ENCODE assay signal across 18 mouse cellular contexts in the genomic region with DNA sequence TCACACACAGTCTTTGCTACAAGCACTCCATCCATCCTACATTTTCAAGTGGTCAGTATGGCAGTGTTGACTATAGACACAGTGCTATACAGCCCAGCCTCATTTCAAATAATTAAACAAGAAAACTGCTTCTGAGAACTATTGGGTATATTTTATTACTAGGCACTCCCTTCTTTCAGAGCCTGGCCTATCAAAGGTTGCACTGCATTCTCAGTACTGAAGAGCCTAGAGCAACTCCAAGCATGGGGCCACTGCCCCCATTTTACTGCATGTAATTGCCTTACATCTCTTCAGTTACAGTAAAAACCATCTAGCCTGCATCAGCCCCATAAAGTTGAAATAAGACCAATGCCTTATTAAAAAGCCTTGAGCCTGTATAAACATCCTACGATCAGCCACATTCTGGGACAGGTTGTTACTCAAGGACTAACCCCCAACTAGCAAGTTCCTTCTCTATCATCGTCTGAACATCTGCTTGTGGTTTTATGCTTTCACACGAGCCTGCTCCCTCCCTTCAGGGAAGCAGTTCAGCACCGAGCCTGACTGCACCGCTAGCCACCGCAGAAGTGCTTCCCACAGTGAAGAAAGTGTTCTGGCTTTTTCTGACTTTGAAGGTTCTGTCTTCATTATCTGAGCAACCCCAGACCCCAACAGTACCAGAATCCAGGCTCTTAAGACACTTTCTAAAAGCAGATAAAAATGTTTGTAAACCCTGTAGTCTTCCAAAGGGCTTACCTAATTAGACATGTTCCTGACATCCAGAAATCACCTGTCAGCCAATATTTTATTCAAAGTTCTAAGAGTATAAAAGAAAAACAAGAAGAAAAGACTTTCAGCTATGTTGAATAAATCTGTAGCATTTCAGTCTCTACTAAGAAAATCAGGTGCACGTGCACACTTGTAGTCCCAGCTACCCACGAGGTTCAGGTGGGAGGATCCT. TPM values are rescaled to one million over a fixed set of nuclear protein-coding genes. Genes with fewer than 3 reads are reported as not detected.
DNase-seq lines count a peak whose midpoint lies in the region; ATAC-seq and TF ChIP-seq lines count a peak whose summit lies in the region.
"Had no signal": no experiment of that assay in that cellular context is flagged by ENCODE, and none has a peak within 500 bp of the region (broad histone marks: within the 10 kb centered on the region; RNA-seq: fewer than 3 reads in every experiment).

No protein-coding gene starts in this region.

- 0 out of 2 replicates have a peak, but pooled peaks cover 2% of the 10 kb centered on the region for H3K79me2 ChIP-seq in MEL (ENCODE audit: control insufficient read depth, insufficient read depth, low read length, poor library complexity)

- ATAC-seq in erythroid progenitor cell, adult 5-6 weeks (replicated peaks; ENCODE audit: low FRiP score, poor library complexity, severe bottlenecking), result peak; percentile 52
- ATAC-seq in liver, embryonic 15.5 days (ENCODE audit: insufficient read depth), result peak; percentile 92
- no peak for ATAC-seq in hindbrain, embryonic 13.5 days (ENCODE audit: low FRiP score)
- ATAC-seq: forebrain, postnatal 0 days; hindbrain, postnatal 0 days; midbrain, embryonic 16.5 days had no signal

- peak overlapping the region; percentile 77 for H3K27ac ChIP-seq in MEL (ENCODE audit: control insufficient read depth, low read depth, low read length)
- peak overlapping the region; percentile 56 for H3K27ac ChIP-seq in liver, embryonic 15.5 days (replicated peaks)
- no peak overlapping the region for H3K27ac ChIP-seq in hindbrain, embryonic 13.5 days
- H3K27ac ChIP-seq: embryonic facial prominence, embryonic 15.5 days; hindbrain, postnatal 0 days; neural tube, embryonic 13.5 days had no signal

- no peaks in the 10 kb centered on the region for H3K27me3 ChIP-seq in MEL (ENCODE audit: control insufficient read depth in 1 of 2, insufficient read depth in 2 of 2, low read length in 2 of 2)
- no peaks in the 10 kb centered on the region for H3K27me3 ChIP-seq in liver, embryonic 15.5 days
- H3K27me3 ChIP-seq in hindbrain, embryonic 13.5 days, result no peaks in the 10 kb centered on the region
- H3K27me3 ChIP-seq: embryonic facial prominence, embryonic 15.5 days; neural tube, embryonic 13.5 days had no signal

- H3K4me1 ChIP-seq in MEL (ENCODE audit: control insufficient read depth in 1 of 2, insufficient read depth in 2 of 2, low read length in 2 of 2), result peaks cover 21% of the 10 kb centered on the region in 2 experiments
- peaks cover 28% of the 10 kb centered on the region for H3K4me1 ChIP-seq in liver, embryonic 15.5 days (replicated peaks)
- H3K4me1 ChIP-seq in lung, adult 2 months (ENCODE audit: control insufficient read depth, insufficient read depth, low read length), result no peaks in the 10 kb centered on the region
- no peaks in the 10 kb centered on the region for H3K4me1 ChIP-seq in hindbrain, embryonic 13.5 days (replicated peaks)
- H3K4me1 ChIP-seq: embryonic facial prominence, embryonic 15.5 days; neural tube, embryonic 13.5 days had no signal

- TF ChIP-seq POLR2A in MEL (IDR thresholded peaks at IDR 0.05; ENCODE audit: control insufficient read depth in 1 of 2, insufficient read depth in 1 of 2, low read depth in 1 of 2, low read length in 2 of 2, poor library complexity in 1 of 2), result no peak
- no peak for TF ChIP-seq POLR2A in lung, adult 2 months (IDR thresholded peaks at IDR 0.05; ENCODE audit: borderline replicate concordance, extremely low read depth, low read depth, low read length)

- peaks cover 24 to 56% of the 10 kb centered on the region in 2 experiments for H3K36me3 ChIP-seq in MEL (ENCODE audit: control insufficient read depth in 1 of 2, insufficient read depth in 2 of 2, low read length in 2 of 2)
- H3K36me3 ChIP-seq in liver, embryonic 15.5 days (replicated peaks), result peaks cover 94% of the 10 kb centered on the region
- H3K36me3 ChIP-seq in hindbrain, embryonic 13.5 days, result peaks cover 87% of the 10 kb centered on the region

- TF ChIP-seq CTCF in MEL (IDR thresholded peaks at IDR 0.05 in 2 of 3, conservative IDR thresholded peaks at IDR 0.05 in 1 of 3; ENCODE audit: control insufficient read depth in 1 of 3, insufficient read depth in 1 of 3, low read depth in 2 of 3, low read length in 3 of 3, poor library complexity in 1 of 3, severe bottlenecking in 1 of 3), result no peak
- no peak for TF ChIP-seq CTCF in lung, adult 2 months (IDR thresholded peaks at IDR 0.05; ENCODE audit: insufficient read depth, low read length)

- TF ChIP-seq EP300 in MEL (IDR thresholded peaks at IDR 0.05; ENCODE audit: low read depth in 1 of 2, low read length in 2 of 2), result peak; percentile 96

- intact Hi-C loops in heart, postnatal 10 days (cut with DNase I), result no loop called here

- no peaks in the 10 kb centered on the region for H3K9me3 ChIP-seq in MEL (replicated peaks; ENCODE audit: insufficient read depth, low read length)
- no peaks in the 10 kb centered on the region for H3K9me3 ChIP-seq in liver, embryonic 15.5 days (replicated peaks)
- H3K9me3 ChIP-seq in hindbrain, embryonic 13.5 days, result no peaks in the 10 kb centered on the region
- H3K9me3 ChIP-seq: embryonic facial prominence, embryonic 15.5 days; neural tube, embryonic 13.5 days had no signal

- peak; percentile 99 for DNase-seq in MEL (ENCODE audit: low read depth, low spot score)
- peak; percentile 46 to 49 for DNase-seq in thymus, postnatal 10 days (ENCODE audit: low spot score in 2 of 2)
- no peak for DNase-seq in cerebellum, adult 9-11 months
- no peak for DNase-seq in lung, adult 2 months
- DNase-seq in heart, postnatal 10 days, result no peak
- DNase-seq: cerebellum, postnatal 25 days; forebrain, postnatal 0 days; gastrocnemius, postnatal 10 days; kidney, postnatal 14 days; lung, postnatal 14 days; right cerebral cortex, adult 18-20 months had no signal

- WGBS in liver, embryonic 15.5 days (ENCODE audit: insufficient replicate concordance), result 19% methylated on average over 8 of the region's 8 CpGs
- 78% methylated on average over 8 of the region's 8 CpGs for WGBS in lung, adult 2 months
- 90% methylated on average over 8 of the region's 8 CpGs for WGBS in hindbrain, embryonic 13.5 days

- TF ChIP-seq RAD21 in MEL (IDR thresholded peaks at IDR 0.05; ENCODE audit: low read depth, low read length), result no peak; the same call in none of the 2 replicates

- H3K9ac ChIP-seq in MEL (ENCODE audit: control insufficient read depth, low read depth, low read length, poor library complexity, severe bottlenecking), result no peak overlapping the region
- no peak overlapping the region for H3K9ac ChIP-seq in liver, embryonic 15.5 days
- no peak overlapping the region for H3K9ac ChIP-seq in hindbrain, embryonic 13.5 days
- H3K9ac ChIP-seq: embryonic facial prominence, embryonic 15.5 days; forebrain, postnatal 0 days; neural tube, embryonic 13.5 days had no signal

- H3K4me3 ChIP-seq in MEL (ENCODE audit: control insufficient read depth in 1 of 2, insufficient read depth in 1 of 2, low read depth in 2 of 2, low read length in 2 of 2), result no peak overlapping the region
- H3K4me3 ChIP-seq in liver, embryonic 15.5 days (replicated peaks), result no peak overlapping the region
- no peak overlapping the region for H3K4me3 ChIP-seq in lung, adult 2 months (replicated peaks; ENCODE audit: extremely low read depth, low read depth, low read length)
- no peak overlapping the region for H3K4me3 ChIP-seq in hindbrain, embryonic 13.5 days
- H3K4me3 ChIP-seq: embryonic facial prominence, embryonic 15.5 days; neural tube, embryonic 13.5 days had no signal

- H3K4me2 ChIP-seq in liver, embryonic 15.5 days, result peak overlapping the region; percentile 8; the same call in 1 of the 2 replicates
- H3K4me2 ChIP-seq in hindbrain, embryonic 13.5 days, result no peak overlapping the region
- H3K4me2 ChIP-seq: embryonic facial prominence, embryonic 15.5 days; neural tube, embryonic 13.5 days had no signal

TF ChIP-seq in MEL, 35 proteins besides CTCF, POLR2A, EP300 and RAD21 (continues in another document):
- TF ChIP-seq JUND (IDR thresholded peaks at IDR 0.05; ENCODE audit: low read depth, low read length) (peak; percentile 74; the same call in 1 of the 2 replicates), POLR2AphosphoS2 (IDR thresholded peaks at IDR 0.05; ENCODE audit: low read length) (no peak)

RNA-seq across cellular contexts. Expression of gene Ddx19a, which starts 9.5 kb away (rescaled TPM):
- total RNA-seq in MEL (2012; rRNA removed), result 17.0 and 17.3 TPM in 2 replicates
- polyA plus RNA-seq in MEL (2012; ENCODE audit: insufficient read depth in 1 of 2, insufficient read length in 2 of 2, low read depth in 1 of 2, low replicate concordance in 2 of 2, missing spikeins in 1 of 2), result 100 to 1,000 TPM in 1 of 2 experiments, 10 to 100 TPM in 1; 59.0 to 168 TPM
- 45.4 and 49.9 TPM in 2 replicates for total RNA-seq in erythroid progenitor cell, adult 5-6 weeks (2015; ENCODE audit: low replicate concordance)
- total RNA-seq in erythroid progenitor cell, adult 5-6 weeks (2017; ENCODE audit: low replicate concordance), result 22.5 and 28.8 TPM in 2 replicates
- polyA plus RNA-seq in liver, embryonic 15.5 days (2015; fragmentation: Nextera tagmentation; extraction: Ambion mirVana), result 9.3 and 9.9 TPM in 2 replicates
- polyA plus RNA-seq in lung, adult 2 months (2012; rRNA removed), result 16.3 and 21.0 TPM in 2 replicates
- 11.5 and 11.6 TPM in 2 replicates for polyA plus RNA-seq in hindbrain, embryonic 13.5 days (2015; fragmentation: Nextera tagmentation; extraction: Ambion mirVana)
- total RNA-seq in heart, postnatal 10 days (2021), result 10 to 100 TPM; 39.2 to 41.1 TPM

RNA-seq across cellular contexts. Expression of gene Ddx19b, which starts 43.5 kb away (rescaled TPM):
- total RNA-seq in MEL (2012; rRNA removed), result 17.8 and 18.1 TPM in 2 replicates
- 100 to 1,000 TPM in 1 of 2 experiments, 10 to 100 TPM in 1; 18.6 to 112 TPM for polyA plus RNA-seq in MEL (2012; ENCODE audit: insufficient read depth in 1 of 2, insufficient read length in 2 of 2, low read depth in 1 of 2, low replicate concordance in 2 of 2, missing spikeins in 1 of 2)
- 0.72 and 1.7 TPM in 2 replicates for total RNA-seq in erythroid progenitor cell, adult 5-6 weeks (2015; ENCODE audit: low replicate concordance)
- total RNA-seq in erythroid progenitor cell, adult 5-6 weeks (2017; ENCODE audit: low replicate concordance), result 1.8 and 4.6 TPM in 2 replicates
- 2.4 and 3.0 TPM in 2 replicates for polyA plus RNA-seq in liver, embryonic 15.5 days (2015; fragmentation: Nextera tagmentation; extraction: Ambion mirVana)
- polyA plus RNA-seq in lung, adult 2 months (2012; rRNA removed), result 2.4 and 4.9 TPM in 2 replicates
- 7.6 and 7.9 TPM in 2 replicates for polyA plus RNA-seq in hindbrain, embryonic 13.5 days (2015; fragmentation: Nextera tagmentation; extraction: Ambion mirVana)
- 10 to 100 TPM; 12.2 to 12.8 TPM for total RNA-seq in heart, postnatal 10 days (2021)

RNA-seq across cellular contexts. Expression of gene Aars, which starts 44.9 kb away (rescaled TPM):
- total RNA-seq in MEL (2012; rRNA removed), result 106 and 132 TPM in 2 replicates
- polyA plus RNA-seq in MEL (2012; ENCODE audit: insufficient read depth in 1 of 2, insufficient read length in 2 of 2, low read depth in 1 of 2, low replicate concordance in 2 of 2, missing spikeins in 1 of 2), result 100 to 1,000 TPM in 1 of 2 experiments, 10 to 100 TPM in 1; 25.1 to 162 TPM
- 56.2 and 58.0 TPM in 2 replicates for total RNA-seq in erythroid progenitor cell, adult 5-6 weeks (2015; ENCODE audit: low replicate concordance)
- 114 and 124 TPM in 2 replicates for total RNA-seq in erythroid progenitor cell, adult 5-6 weeks (2017; ENCODE audit: low replicate concordance)
- polyA plus RNA-seq in liver, embryonic 15.5 days (2015; fragmentation: Nextera tagmentation; extraction: Ambion mirVana), result 54.0 and 55.0 TPM in 2 replicates
- 20.0 and 28.7 TPM in 2 replicates for polyA plus RNA-seq in lung, adult 2 months (2012; rRNA removed)
- polyA plus RNA-seq in hindbrain, embryonic 13.5 days (2015; fragmentation: Nextera tagmentation; extraction: Ambion mirVana), result 67.7 and 70.4 TPM in 2 replicates
- 10 to 100 TPM; 39.1 to 42.0 TPM for total RNA-seq in heart, postnatal 10 days (2021)

Comparison
In these comparisons a context has a peak if more than half of its experiments do, and no peak if none do; other contexts are left out.
1. DNase-seq: peak in MEL (single experiment) and thymus, postnatal 10 days (2 of 2); none in cerebellum, adult 9-11 months (single experiment), lung, adult 2 months (single experiment) and heart, postnatal 10 days (0 of 2).